Mouse (Mus musculus) erythroblast, embryonic 14.5 days (primary cell): ENCODE results near the gene Nfx1.

Experiments
- GATA1 ChIP-seq: IDR thresholded peaks from 2 replicates; pipeline ENCODE4 v1.6.1; 2012; ENCODE audit warnings: low read length, inconsistent platforms, mixed read lengths
- TAL1 ChIP-seq: IDR thresholded peaks from 3 replicates; pipeline ENCODE4 v1.6.1; 2012; ENCODE audit warnings: low read length, inconsistent platforms, mixed read lengths

DNA sequence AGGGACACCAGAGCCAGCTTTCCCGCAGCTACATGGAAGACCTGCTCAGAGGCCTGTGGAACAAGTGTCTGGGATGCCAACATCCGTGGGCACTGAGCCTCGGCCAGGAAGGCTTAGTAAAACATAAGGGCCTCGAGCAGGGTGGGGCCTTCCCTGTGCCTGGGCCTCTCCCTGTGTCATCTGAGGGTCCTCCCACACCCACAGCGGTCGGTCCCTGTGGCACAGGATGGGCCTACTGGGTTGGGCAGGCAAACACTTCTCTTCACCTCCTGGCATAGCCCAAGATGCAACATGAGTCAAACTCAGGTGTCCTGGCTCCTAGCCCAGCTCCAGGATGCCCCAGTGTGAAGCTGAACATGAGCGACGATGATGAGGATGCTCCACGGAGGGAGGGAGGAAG is 86.7 kb downstream of the Nfx1 start:
- TF ChIP-seq TAL1 = no peak
- TF ChIP-seq GATA1 = no peak
